Mouse (Mus musculus) gastrocnemius, postnatal 14 days (tissue): Measurements from ENCODE around the gene Gabrb1. TPM values are rescaled to one million over a fixed set of nuclear protein-coding genes. Genes with fewer than 3 reads are reported as not detected.

ENCODE experiments used
- DNase-seq: peaks from one replicate; pipeline ENCODE4 v3.0.0; 2021; ENCODE audit warnings: mixed read lengths
- intact Hi-C: fragments of 180-260 bp; cut with DNase I; formaldehyde crosslinking; loops from one replicate; pipeline ENCODE4 v1.15.1; 2025; ENCODE audit warnings: low total_unique reads
- long read RNA-seq, 2 experiments: library from polyadenylated mRNA; stranded (forward); transcript quantifications; one replicate each; pipeline ENCODE4 v2.0.0; 2021
- total RNA-seq, 2 experiments: library from RNA; stranded (reverse); gene quantifications; 2 replicates each; pipeline ENCODE4 v1.2.3; 2021

Gabrb1 gene
- total RNA-seq, result under 1 TPM in 1 of 2 experiments, not detected in 1; 0.02 TPM
- long read RNA-seq, experiment 1, result 0 reads
- long read RNA-seq, experiment 2, result 0 reads

GRCm38 (mm10) chr5:71657482-71658114 is at the start of gene Gabrb1:
Gene Gabrb1, plus strand, starts transcription at chr5:71658113.
- DNase-seq, result peak; percentile 6
- intact Hi-C loops, result no loop called here

GRCm38 (mm10) chr5:71608735-71609134 is 49.2 kb upstream of the Gabrb1 start:
- DNase-seq, result no peak
- intact Hi-C loops, result no loop called here

DNA sequence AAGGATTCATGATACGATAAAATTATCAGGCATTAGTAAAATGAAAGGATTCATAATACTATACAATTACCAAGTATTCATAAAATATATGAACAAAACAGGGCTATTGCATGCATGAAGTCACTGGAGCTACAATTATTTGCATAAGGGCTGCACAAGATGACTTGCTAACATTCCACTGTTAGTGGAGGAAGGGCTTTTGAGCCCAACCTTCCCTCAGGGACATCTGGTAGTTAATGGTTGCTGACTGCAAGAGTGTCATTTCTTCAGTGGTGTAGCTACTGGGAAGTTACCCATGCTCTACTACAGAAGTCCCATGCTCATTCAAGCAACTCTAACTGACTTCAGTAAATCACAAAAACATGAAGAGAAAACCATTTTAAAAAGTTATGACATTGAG is 43.6 kb upstream of the Gabrb1 start:
- no peak for DNase-seq
- intact Hi-C loops, result no loop called here

- DNase-seq, result no peak
- intact Hi-C loops, result no loop called here
Observed at GRCm38 (mm10) chr5:71616734-71617133, 41.2 kb upstream of the Gabrb1 start.

- DNase-seq, result no peak
- intact Hi-C loops, result no loop called here
Observed at GRCm38 (mm10) chr5:71627820-71628219, 30.1 kb upstream of the Gabrb1 start.

DNA sequence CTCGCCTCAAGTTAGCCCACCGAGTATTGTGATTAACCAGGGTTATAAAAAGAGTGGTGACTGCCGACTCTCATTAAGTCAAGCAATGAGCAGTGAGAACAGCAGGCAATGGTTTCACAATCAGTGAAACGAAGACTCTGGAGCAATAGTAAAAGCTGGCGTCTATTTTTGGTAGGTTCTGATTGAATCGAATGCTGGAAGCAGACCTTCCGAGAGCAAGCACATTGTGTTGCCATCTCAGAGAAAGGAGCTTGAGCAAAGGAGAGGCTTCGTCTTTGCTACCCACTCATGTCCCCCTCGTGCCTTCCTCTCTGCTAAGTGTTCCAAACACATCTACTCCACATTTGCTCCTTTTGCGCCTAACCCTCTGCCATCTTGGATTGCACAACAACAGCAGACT is 18.1 kb upstream of the Gabrb1 start:
- no peak for DNase-seq
- intact Hi-C loops, result no loop called here

GRCm38 (mm10) chr5:71648108-71648507 is 9.8 kb upstream of the Gabrb1 start:
- DNase-seq, result no peak
- intact Hi-C loops, result no loop called here

- intact Hi-C loops, result no loop called here
- no peak for DNase-seq
Observed at GRCm38 (mm10) chr5:71654056-71654455, 3.9 kb upstream of the Gabrb1 start.

- intact Hi-C loops, result no loop called here
- no peak for DNase-seq
Observed at GRCm38 (mm10) chr5:71656771-71657170, 1.1 kb upstream of the Gabrb1 start.

- intact Hi-C loops, result no loop called here
- no peak for DNase-seq
Observed at GRCm38 (mm10) chr5:71658115-71658497, 193 bp downstream of the Gabrb1 start, which contains the start of gene Gabra4. Gene Gabra4, minus strand, starts transcription at chr5:71658308.

DNA sequence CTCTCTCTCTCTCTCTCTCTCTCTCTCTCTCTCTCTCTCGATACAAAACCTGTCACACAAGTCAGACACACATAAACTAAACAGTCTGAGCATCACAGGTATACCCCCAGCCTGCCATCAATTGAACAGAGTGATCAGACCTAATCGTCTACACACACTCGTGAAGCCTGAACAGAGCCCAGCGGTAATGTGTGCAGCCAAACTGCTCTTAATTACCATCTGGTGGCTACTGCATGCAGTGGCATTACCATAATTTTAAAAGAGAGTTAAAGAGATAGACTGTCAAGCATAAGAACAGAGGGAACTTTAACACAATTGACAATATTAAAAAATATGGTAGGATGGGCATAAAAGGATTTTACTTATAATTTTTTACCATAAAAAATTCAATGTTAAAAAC is 7.7 kb downstream of the Gabrb1 start:
- intact Hi-C loops, result no loop called here
- no peak for DNase-seq

- intact Hi-C loops, result loop anchor here (10.0 kb wide), 1 partner anchor 555 kb away; no protein-coding TSS in a partner anchor
- DNase-seq, result peak; percentile 7
Observed at GRCm38 (mm10) chr5:71699696-71700467, 42.0 kb downstream of the Gabrb1 start.

DNA sequence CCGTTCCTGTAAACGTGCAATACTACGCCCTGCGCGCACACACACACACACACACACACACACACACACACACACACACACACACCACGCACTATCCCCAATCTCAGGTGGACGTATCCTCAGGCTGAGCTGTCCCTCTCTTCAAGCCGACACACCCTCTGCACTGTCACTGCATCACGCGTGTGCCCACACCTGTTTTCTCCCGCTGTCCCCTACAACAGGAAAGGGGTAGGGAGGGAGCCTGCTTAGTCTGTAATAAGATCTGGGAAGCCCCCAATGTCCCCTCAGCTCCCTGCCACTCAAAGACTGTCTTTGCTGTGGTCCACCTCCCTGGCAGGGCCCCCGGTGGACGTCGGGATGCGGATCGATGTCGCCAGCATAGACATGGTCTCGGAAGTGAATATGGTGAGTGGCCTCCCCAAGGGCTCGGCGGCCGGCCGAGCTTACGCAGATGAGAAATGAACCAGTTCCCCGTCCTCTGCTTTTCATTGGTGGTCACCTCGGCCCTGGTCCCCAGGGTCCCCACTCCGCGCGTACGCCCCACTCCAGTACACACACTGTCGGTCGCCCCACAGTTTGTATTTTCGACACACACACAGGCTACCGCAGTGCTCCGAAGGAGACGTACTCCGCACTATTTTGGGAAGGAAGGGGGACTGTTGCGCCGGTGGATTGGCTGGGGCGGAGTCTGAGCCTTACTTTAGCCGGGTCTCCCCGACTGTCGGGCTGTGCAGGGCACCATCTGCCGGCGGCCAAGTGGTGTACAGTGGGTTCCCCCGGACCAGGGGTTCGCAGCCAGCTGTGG is 42.8 kb downstream of the Gabrb1 start:
- intact Hi-C loops, result no loop called here
- DNase-seq, result peak; percentile 17

GRCm38 (mm10) chr5:71701273-71701614 is 43.3 kb downstream of the Gabrb1 start:
- intact Hi-C loops, result no loop called here
- DNase-seq, result no peak

DNA sequence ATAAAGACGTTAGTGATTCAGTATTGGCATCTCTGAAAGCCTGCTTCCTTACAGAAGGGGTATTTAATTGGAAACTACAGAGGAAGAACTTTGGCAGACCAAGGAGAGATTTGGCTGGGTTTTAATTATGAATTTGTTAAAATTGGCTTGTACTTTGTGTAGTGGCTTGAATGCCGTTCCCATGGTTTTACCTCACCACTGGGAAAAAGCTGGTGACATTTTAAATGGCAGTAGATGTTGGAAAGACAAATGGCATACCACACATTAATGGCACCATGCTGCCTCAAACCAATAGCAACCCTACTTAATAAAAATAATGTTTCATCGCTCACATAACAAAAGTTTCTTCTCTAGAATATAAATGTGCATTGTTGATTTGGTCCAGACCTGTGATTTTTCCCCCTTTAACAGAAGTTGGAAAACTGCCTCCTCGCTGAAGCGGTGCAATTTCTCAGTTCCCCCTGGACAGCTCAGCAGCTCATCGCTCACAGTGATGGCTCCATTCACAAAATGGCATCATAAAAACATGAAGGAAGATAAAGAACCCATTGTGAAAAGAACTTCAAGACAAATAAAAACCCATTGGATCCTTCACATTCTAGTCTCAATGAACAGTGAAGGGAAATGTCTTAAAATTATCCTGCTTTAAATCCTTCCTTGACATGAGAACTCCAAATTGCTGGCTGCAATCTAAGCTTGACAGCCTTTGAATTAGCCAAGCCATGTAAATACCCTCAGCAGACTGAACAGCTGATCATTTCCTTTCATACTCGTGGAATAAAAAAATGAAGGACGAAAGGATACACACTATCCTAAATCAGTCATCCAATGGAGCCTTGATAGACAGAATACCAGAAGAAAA is 75.2 kb downstream of the Gabrb1 start:
- DNase-seq, result no peak
- intact Hi-C loops, result no loop called here

GRCm38 (mm10) chr5:71747411-71747810 is 89.5 kb downstream of the Gabrb1 start:
- DNase-seq, result no peak
- intact Hi-C loops, result no loop called here

- DNase-seq, result no peak
- intact Hi-C loops, result no loop called here
Observed at GRCm38 (mm10) chr5:71753966-71754365, 96.1 kb downstream of the Gabrb1 start.

- intact Hi-C loops, result no loop called here
Observed at GRCm38 (mm10) chr5:71761105-71761504, 103.2 kb downstream of the Gabrb1 start.

DNA sequence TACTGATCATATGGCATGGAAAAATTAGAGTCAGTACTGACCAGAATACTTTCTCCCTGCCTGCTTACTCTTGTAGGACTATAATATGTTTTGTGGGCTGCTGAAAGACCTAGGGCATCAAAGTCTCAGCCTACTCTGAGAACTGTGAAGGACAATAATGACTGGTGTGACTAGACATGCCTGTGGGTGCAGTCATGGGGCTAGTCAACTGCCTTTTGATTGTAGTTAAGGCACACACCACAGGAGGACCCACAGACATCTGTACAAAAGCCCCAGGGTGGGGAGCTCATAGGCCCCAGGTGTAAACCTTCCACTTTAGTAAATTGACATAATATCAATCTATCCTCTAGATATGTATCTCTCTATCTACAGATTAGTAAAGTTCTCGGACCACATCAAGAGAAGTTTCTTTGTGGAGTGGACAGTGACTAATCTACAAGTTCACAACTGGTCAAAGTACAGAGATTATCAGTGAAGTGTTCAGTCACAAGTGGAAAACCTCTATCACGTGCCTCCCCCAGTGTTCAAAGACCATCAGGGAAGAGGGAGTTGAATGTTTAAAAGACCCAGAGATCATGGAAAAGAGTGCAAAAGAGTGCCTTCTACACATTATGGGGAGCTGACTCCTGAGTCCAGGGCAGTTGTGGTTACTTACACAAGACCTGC is 123.7 kb downstream of the Gabrb1 start:
- DNase-seq, result no peak
- intact Hi-C loops, result no loop called here

More at GRCm38 (mm10) chr5:71761105-71761504, 103.2 kb downstream of the Gabrb1 start:
- no peak for DNase-seq
